In genomic region chr11:70220323-70220722, GRCm38 (mm10) we compare ENCODE assay signal across 8 mouse cellular contexts. TPM values are rescaled to one million over a fixed set of nuclear protein-coding genes. Genes with fewer than 3 reads are reported as not detected.
DNase-seq lines count a peak whose midpoint lies in the region; ATAC-seq and TF ChIP-seq lines count a peak whose summit lies in the region.

No protein-coding gene starts in this region.

- peak overlapping the region; percentile 81 for H3K9ac ChIP-seq in forebrain, embryonic 13.5 days
- peak overlapping the region; percentile 80 for H3K9ac ChIP-seq in liver, embryonic 15.5 days

- WGBS in forebrain, embryonic 13.5 days = 2% methylated on average over 24 of the region's 24 CpGs
- 3% methylated on average over 24 of the region's 24 CpGs for WGBS in liver, embryonic 15.5 days (ENCODE audit: insufficient replicate concordance)

- peak; percentile 19; the same call in 1 of the 2 replicates for TF ChIP-seq CTCF in bone marrow macrophage, adult 2 months (IDR thresholded peaks at IDR 0.05; ENCODE audit: low read depth, low read length)

- peak; percentile 36 for DNase-seq in kidney, adult 9 months
- no peak for DNase-seq in kidney, adult 18-20 months
- DNase-seq in embryo, embryonic 11 days = no peak
- no peak for DNase-seq in c-Kit-positive CD71-positive TER-119-positive erythroid progenitor cells, embryonic 14.5 days (ENCODE audit: low spot score)
- DNase-seq in urinary bladder, postnatal 25 days (ENCODE audit: low spot score) = no peak

- H3K4me2 ChIP-seq in forebrain, embryonic 13.5 days = peak overlapping the region; percentile 92
- peak overlapping the region; percentile 95 for H3K4me2 ChIP-seq in liver, embryonic 15.5 days

- H3K27me3 ChIP-seq in forebrain, embryonic 13.5 days = peaks cover 36% of the 10 kb centered on the region
- peaks cover 23% of the 10 kb centered on the region for H3K27me3 ChIP-seq in liver, embryonic 15.5 days

- no peak for TF ChIP-seq POLR2A in bone marrow macrophage, adult 2 months (IDR thresholded peaks at IDR 0.05; ENCODE audit: borderline replicate concordance, low read depth, low read length)

- H3K9me3 ChIP-seq in forebrain, embryonic 13.5 days (replicated peaks) = no peaks in the 10 kb centered on the region
- H3K9me3 ChIP-seq in liver, embryonic 15.5 days (replicated peaks) = no peaks in the 10 kb centered on the region

- H3K4me1 ChIP-seq in bone marrow macrophage, adult 2 months (ENCODE audit: control insufficient read depth, insufficient read depth, low read length) = peaks cover 34% of the 10 kb centered on the region
- peaks cover 33% of the 10 kb centered on the region for H3K4me1 ChIP-seq in forebrain, embryonic 13.5 days
- peaks cover 72% of the 10 kb centered on the region for H3K4me1 ChIP-seq in liver, embryonic 15.5 days (replicated peaks)

- peak overlapping the region; percentile 79 for H3K27ac ChIP-seq in bone marrow macrophage, adult 2 months (ENCODE audit: insufficient read depth, low read depth, low read length)
- H3K27ac ChIP-seq in forebrain, embryonic 13.5 days = peak overlapping the region; percentile 83
- H3K27ac ChIP-seq in liver, embryonic 15.5 days (replicated peaks) = peak overlapping the region; percentile 98

- peaks cover 14% of the 10 kb centered on the region for H3K36me3 ChIP-seq in forebrain, embryonic 13.5 days (ENCODE audit: poor library complexity, severe bottlenecking)
- H3K36me3 ChIP-seq in liver, embryonic 15.5 days (replicated peaks) = no peaks in the 10 kb centered on the region

- no peak for ATAC-seq in forebrain, embryonic 13.5 days
- no peak for ATAC-seq in liver, embryonic 15.5 days (ENCODE audit: insufficient read depth)

- peak overlapping the region; percentile 91 for H3K4me3 ChIP-seq in bone marrow macrophage, adult 2 months (ENCODE audit: insufficient read depth, low read length)
- H3K4me3 ChIP-seq in forebrain, embryonic 13.5 days = peak overlapping the region; percentile 50
- H3K4me3 ChIP-seq in liver, embryonic 15.5 days (replicated peaks) = peak overlapping the region; percentile 68

RNA-seq across cellular contexts. Expression of gene Slc16a13, which starts 0.5 kb away (rescaled TPM):
- polyA plus RNA-seq in bone marrow macrophage, adult 2 months (2012; ENCODE audit: insufficient read depth, insufficient read length, missing spikeins) = 6.1 and 8.5 TPM in 2 replicates
- polyA plus RNA-seq in forebrain, embryonic 13.5 days (2015; fragmentation: Nextera tagmentation; extraction: Ambion mirVana) = 13.4 and 14.8 TPM in 2 replicates
- polyA plus RNA-seq in liver, embryonic 15.5 days (2015; fragmentation: Nextera tagmentation; extraction: Ambion mirVana) = 3.5 and 4.4 TPM in 2 replicates

RNA-seq across cellular contexts. Expression of gene Slc16a11, which starts 7.8 kb away (rescaled TPM):
- not detected in 2 replicates for polyA plus RNA-seq in bone marrow macrophage, adult 2 months (2012; ENCODE audit: insufficient read depth, insufficient read length, missing spikeins)
- 1.8 and 2.2 TPM in 2 replicates for polyA plus RNA-seq in forebrain, embryonic 13.5 days (2015; fragmentation: Nextera tagmentation; extraction: Ambion mirVana)
- polyA plus RNA-seq in liver, embryonic 15.5 days (2015; fragmentation: Nextera tagmentation; extraction: Ambion mirVana) = 1.6 and 1.7 TPM in 2 replicates

RNA-seq across cellular contexts. Expression of gene Bcl6b, which starts 9.3 kb away (rescaled TPM):
- polyA plus RNA-seq in bone marrow macrophage, adult 2 months (2012; ENCODE audit: insufficient read depth, insufficient read length, missing spikeins) = 0.32 and 0.70 TPM in 2 replicates
- 4.3 and 4.7 TPM in 2 replicates for polyA plus RNA-seq in forebrain, embryonic 13.5 days (2015; fragmentation: Nextera tagmentation; extraction: Ambion mirVana)
- 2.1 and 2.2 TPM in 2 replicates for polyA plus RNA-seq in liver, embryonic 15.5 days (2015; fragmentation: Nextera tagmentation; extraction: Ambion mirVana)

RNA-seq across cellular contexts. Expression of gene 0610010K14Rik, which starts 17.4 kb away (rescaled TPM):
- polyA plus RNA-seq in bone marrow macrophage, adult 2 months (2012; ENCODE audit: insufficient read depth, insufficient read length, missing spikeins) = 49.9 and 53.0 TPM in 2 replicates
- polyA plus RNA-seq in forebrain, embryonic 13.5 days (2015; fragmentation: Nextera tagmentation; extraction: Ambion mirVana) = 226 and 229 TPM in 2 replicates
- polyA plus RNA-seq in liver, embryonic 15.5 days (2015; fragmentation: Nextera tagmentation; extraction: Ambion mirVana) = 57.1 and 62.2 TPM in 2 replicates

RNA-seq across cellular contexts. Expression of gene Gm21988, which starts 19.3 kb away (rescaled TPM):
- 3.3 and 4.8 TPM in 2 replicates for polyA plus RNA-seq in bone marrow macrophage, adult 2 months (2012; ENCODE audit: insufficient read depth, insufficient read length, missing spikeins)
- polyA plus RNA-seq in forebrain, embryonic 13.5 days (2015; fragmentation: Nextera tagmentation; extraction: Ambion mirVana) = 10.7 and 12.1 TPM in 2 replicates
- polyA plus RNA-seq in liver, embryonic 15.5 days (2015; fragmentation: Nextera tagmentation; extraction: Ambion mirVana) = 5.2 and 5.3 TPM in 2 replicates
